25 mouse cellular contexts compared by ENCODE assay signal in the genomic region with DNA sequence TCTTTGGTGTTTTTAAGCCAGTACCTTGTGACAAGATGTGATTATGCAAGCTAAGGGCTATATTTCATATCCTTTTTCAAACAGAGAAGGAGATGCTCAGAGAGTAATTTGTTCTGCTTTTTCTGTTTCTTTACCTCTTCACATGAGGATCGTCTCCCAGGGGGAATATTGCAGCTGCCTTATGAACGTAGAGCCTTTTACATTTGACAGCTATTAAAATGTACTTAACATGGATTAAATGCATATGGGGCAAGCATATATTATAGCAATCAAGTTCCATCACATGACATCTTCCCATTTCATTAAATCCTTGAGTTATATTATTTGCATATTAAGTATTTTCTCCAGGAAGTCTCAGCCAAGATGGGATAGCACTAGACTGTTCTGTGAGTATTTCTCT.
DNase-seq lines count a peak whose midpoint lies in the region; ATAC-seq and TF ChIP-seq lines count a peak whose summit lies in the region.
"Had no signal": no experiment of that assay in that cellular context is flagged by ENCODE, and none has a peak within 500 bp of the region (broad histone marks: within the 10 kb centered on the region; RNA-seq: fewer than 3 reads in every experiment).

No protein-coding gene starts in this region.

- no peak for DNase-seq in forebrain, embryonic 11.5 days (ENCODE audit: low spot score)
- no peak for DNase-seq in hindbrain, embryonic 14.5 days (ENCODE audit: low spot score)
- no peak for DNase-seq in hindbrain, postnatal 0 days (ENCODE audit: low spot score)
- DNase-seq in brain, embryonic 14.5 days (ENCODE audit: low read depth): peak; percentile 65
- DNase-seq in urinary bladder, postnatal 4 days (ENCODE audit: low spot score in 2 of 2): no peak
- DNase-seq: adrenal gland, adult 2 months; adrenal gland, postnatal 14 days; cerebellum, adult 11-12 months; cerebellum, adult 8-10 months; cerebellum, postnatal 10 days; cerebellum, postnatal 36 days; embryo, embryonic 11 days; gastrocnemius, postnatal 10 days; gastrocnemius, postnatal 36 days; heart, adult 2 months; heart, postnatal 14 days; heart, postnatal 4 days; kidney, adult 11 months had no signal

- no peak for TF ChIP-seq CTCF in hindbrain, postnatal 0 days (IDR thresholded peaks at IDR 0.05; ENCODE audit: low read depth)
- no peak for TF ChIP-seq CTCF in brain, embryonic 14.5 days (IDR thresholded peaks at IDR 0.05; ENCODE audit: borderline replicate concordance, extremely low read depth, insufficient read depth, insufficient read length)

- no peak overlapping the region for H3K4me3 ChIP-seq in forebrain, embryonic 13.5 days
- no peak overlapping the region for H3K4me3 ChIP-seq in forebrain, embryonic 11.5 days (ENCODE audit: low read depth, low read length)
- no peak overlapping the region for H3K4me3 ChIP-seq in hindbrain, embryonic 14.5 days (replicated peaks; ENCODE audit: low read length)
- no peak overlapping the region for H3K4me3 ChIP-seq in hindbrain, postnatal 0 days (ENCODE audit: low read length)
- H3K4me3 ChIP-seq: embryonic facial prominence, embryonic 15.5 days; heart, adult 2 months; heart, embryonic 10.5 days; heart, embryonic 13.5 days; hindbrain, embryonic 15.5 days; intestine, embryonic 15.5 days had no signal

- H3K9ac ChIP-seq in forebrain, embryonic 13.5 days: no peak overlapping the region
- H3K9ac ChIP-seq in forebrain, embryonic 11.5 days (ENCODE audit: low read length): no peak overlapping the region
- H3K9ac ChIP-seq in hindbrain, embryonic 14.5 days: no peak overlapping the region
- H3K9ac ChIP-seq in hindbrain, postnatal 0 days (replicated peaks; ENCODE audit: low read length): no peak overlapping the region
- H3K9ac ChIP-seq: embryonic facial prominence, embryonic 15.5 days; heart, embryonic 13.5 days; hindbrain, embryonic 15.5 days; intestine, embryonic 15.5 days had no signal

- 71% methylated on average over 2 of the region's 2 CpGs for WGBS in forebrain, embryonic 13.5 days
- 83% methylated on average over 2 of the region's 2 CpGs for WGBS in forebrain, embryonic 11.5 days
- WGBS in hindbrain, embryonic 14.5 days: 51% methylated on average over 2 of the region's 2 CpGs
- 65% methylated on average over 2 of the region's 2 CpGs for WGBS in hindbrain, postnatal 0 days

- TF ChIP-seq POLR2A in brain, embryonic 14.5 days (IDR thresholded peaks at IDR 0.05; ENCODE audit: borderline replicate concordance, extremely low read depth, insufficient read depth, insufficient read length, poor library complexity, severe bottlenecking): no peak

- H3K36me3 ChIP-seq in forebrain, embryonic 13.5 days (ENCODE audit: poor library complexity, severe bottlenecking): no peaks in the 10 kb centered on the region
- H3K36me3 ChIP-seq in forebrain, embryonic 11.5 days (ENCODE audit: control insufficient read depth, insufficient read depth, low read length): no peaks in the 10 kb centered on the region
- H3K36me3 ChIP-seq in hindbrain, embryonic 14.5 days (replicated peaks; ENCODE audit: control insufficient read depth, insufficient read depth): no peaks in the 10 kb centered on the region
- no peaks in the 10 kb centered on the region for H3K36me3 ChIP-seq in hindbrain, postnatal 0 days (ENCODE audit: insufficient read depth, low read length)
- H3K36me3 ChIP-seq: embryonic facial prominence, embryonic 15.5 days; heart, embryonic 10.5 days; heart, embryonic 13.5 days; hindbrain, embryonic 15.5 days; intestine, embryonic 15.5 days had no signal

- H3K27ac ChIP-seq in forebrain, embryonic 13.5 days: no peak overlapping the region
- no peak overlapping the region for H3K27ac ChIP-seq in forebrain, embryonic 11.5 days (ENCODE audit: low read depth, low read length)
- H3K27ac ChIP-seq in hindbrain, embryonic 14.5 days: no peak overlapping the region
- H3K27ac ChIP-seq in hindbrain, postnatal 0 days: no peak overlapping the region
- H3K27ac ChIP-seq: embryonic facial prominence, embryonic 15.5 days; heart, adult 2 months; heart, embryonic 10.5 days; heart, embryonic 13.5 days; hindbrain, embryonic 15.5 days; intestine, embryonic 15.5 days had no signal

- 0 out of 2 replicates have a peak, but pooled peaks have one; percentile 36 for ATAC-seq in forebrain, embryonic 13.5 days
- no peak for ATAC-seq in forebrain, embryonic 11.5 days (replicated peaks; ENCODE audit: low FRiP score)
- 0 out of 2 replicates have a peak, but pooled peaks have one; percentile 17 for ATAC-seq in hindbrain, embryonic 14.5 days (ENCODE audit: low FRiP score)
- ATAC-seq in hindbrain, postnatal 0 days: no peak
- ATAC-seq: CD4-positive, CD25-positive, alpha-beta regulatory T cell, adult 4 months; intestine, embryonic 15.5 days had no signal

- H3K4me2 ChIP-seq in forebrain, embryonic 13.5 days: no peak overlapping the region
- no peak overlapping the region for H3K4me2 ChIP-seq in forebrain, embryonic 11.5 days (ENCODE audit: low read depth, low read length, severe bottlenecking)
- no peak overlapping the region for H3K4me2 ChIP-seq in hindbrain, embryonic 14.5 days (replicated peaks)
- no peak overlapping the region for H3K4me2 ChIP-seq in hindbrain, postnatal 0 days (ENCODE audit: low read depth, low read length)
- H3K4me2 ChIP-seq: embryonic facial prominence, embryonic 15.5 days; heart, embryonic 13.5 days; hindbrain, embryonic 15.5 days; intestine, embryonic 15.5 days had no signal

- no peaks in the 10 kb centered on the region for H3K27me3 ChIP-seq in forebrain, embryonic 13.5 days
- no peaks in the 10 kb centered on the region for H3K27me3 ChIP-seq in forebrain, embryonic 11.5 days (ENCODE audit: control insufficient read depth, insufficient read depth, low read length)
- no peaks in the 10 kb centered on the region for H3K27me3 ChIP-seq in hindbrain, embryonic 14.5 days (ENCODE audit: control insufficient read depth, insufficient read depth, low read length)
- H3K27me3 ChIP-seq in hindbrain, postnatal 0 days (ENCODE audit: insufficient read depth, low read length): no peaks in the 10 kb centered on the region
- H3K27me3 ChIP-seq: embryonic facial prominence, embryonic 15.5 days; heart, embryonic 13.5 days; hindbrain, embryonic 15.5 days; intestine, embryonic 15.5 days had no signal

- H3K4me1 ChIP-seq in forebrain, embryonic 13.5 days: no peaks in the 10 kb centered on the region
- no peaks in the 10 kb centered on the region for H3K4me1 ChIP-seq in forebrain, embryonic 11.5 days (replicated peaks; ENCODE audit: control insufficient read depth, insufficient read depth, low read length)
- no peaks in the 10 kb centered on the region for H3K4me1 ChIP-seq in hindbrain, embryonic 14.5 days (replicated peaks; ENCODE audit: control insufficient read depth, insufficient read depth, low read length)
- no peaks in the 10 kb centered on the region for H3K4me1 ChIP-seq in hindbrain, postnatal 0 days (ENCODE audit: insufficient read depth, low read length)
- H3K4me1 ChIP-seq: embryonic facial prominence, embryonic 15.5 days; heart, embryonic 10.5 days; heart, embryonic 13.5 days; hindbrain, embryonic 15.5 days; intestine, embryonic 15.5 days had no signal

- no peaks in the 10 kb centered on the region for H3K9me3 ChIP-seq in forebrain, embryonic 13.5 days (replicated peaks)
- H3K9me3 ChIP-seq in forebrain, embryonic 11.5 days (ENCODE audit: control insufficient read depth, low read length): no peaks in the 10 kb centered on the region
- no peaks in the 10 kb centered on the region for H3K9me3 ChIP-seq in hindbrain, embryonic 14.5 days (ENCODE audit: control insufficient read depth, low read length)
- no peaks in the 10 kb centered on the region for H3K9me3 ChIP-seq in hindbrain, postnatal 0 days (ENCODE audit: low read length)
- H3K9me3 ChIP-seq: embryonic facial prominence, embryonic 15.5 days; heart, embryonic 10.5 days; heart, embryonic 13.5 days; hindbrain, embryonic 15.5 days; intestine, embryonic 15.5 days had no signal

Comparison
In these comparisons a context has a peak if more than half of its experiments do, and no peak if none do; other contexts are left out.
1. ATAC-seq: peak in forebrain, embryonic 13.5 days (single experiment) and hindbrain, embryonic 14.5 days (single experiment); none in forebrain, embryonic 11.5 days (single experiment) and hindbrain, postnatal 0 days (single experiment).